Mouse (Mus musculus) kidney, postnatal 14 days (tissue): ENCODE data around the gene Pus7.

ENCODE experiments used
- DNase-seq: peaks from one replicate; pipeline ENCODE4 v3.0.0; 2022; ENCODE audit warnings: mixed read lengths

Gene Pus7

DNA sequence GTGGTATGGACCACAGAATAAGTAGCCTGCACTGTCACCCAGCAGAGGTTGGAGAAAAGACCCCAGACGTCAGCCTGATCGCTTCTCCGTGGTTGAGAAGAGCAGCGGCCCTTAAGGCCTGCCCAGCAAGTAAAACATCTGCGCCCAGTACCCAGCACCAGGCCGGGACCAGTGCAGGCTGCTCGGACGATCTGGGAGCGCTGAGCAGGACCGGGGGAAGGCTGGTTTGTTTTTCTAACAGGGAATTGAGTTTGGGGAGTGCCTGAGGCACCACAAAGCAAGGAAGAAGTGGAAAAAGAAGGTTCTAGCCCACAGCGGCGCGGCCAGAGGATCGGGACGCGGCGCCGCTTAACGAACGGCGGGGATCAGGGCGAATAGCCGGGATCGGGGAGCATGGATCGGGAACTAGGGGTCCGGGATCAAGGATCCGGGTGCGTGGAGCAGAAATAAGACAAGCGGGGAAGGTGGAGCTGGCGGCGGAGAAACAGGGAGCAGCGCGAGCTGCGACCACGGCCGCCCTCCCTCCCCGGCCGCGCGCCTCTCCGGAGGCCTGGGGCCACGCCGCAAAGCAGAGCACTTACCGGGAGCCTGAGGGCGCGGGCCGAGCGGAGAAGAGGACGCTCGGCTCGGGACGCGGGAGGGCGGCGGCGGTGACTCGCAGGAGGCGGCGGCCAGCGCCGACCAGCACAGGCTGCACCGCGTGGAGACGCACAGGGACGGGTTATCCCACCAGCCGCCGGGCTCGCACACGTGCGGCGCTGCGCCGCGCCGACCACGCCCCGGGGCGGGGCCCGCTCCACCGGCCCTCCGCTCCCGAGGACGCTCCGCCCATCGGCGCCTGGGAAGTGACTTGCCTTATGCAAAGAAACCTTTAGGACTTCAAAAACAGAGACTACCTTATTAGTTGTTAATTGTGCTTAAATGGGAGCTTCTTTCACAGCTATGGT lies at the start of gene Pus7:
TSS of gene Pus7 (minus strand) at position 781 of the 947 bp plus-strand sequence.
- DNase-seq: peak; percentile 93

DNA sequence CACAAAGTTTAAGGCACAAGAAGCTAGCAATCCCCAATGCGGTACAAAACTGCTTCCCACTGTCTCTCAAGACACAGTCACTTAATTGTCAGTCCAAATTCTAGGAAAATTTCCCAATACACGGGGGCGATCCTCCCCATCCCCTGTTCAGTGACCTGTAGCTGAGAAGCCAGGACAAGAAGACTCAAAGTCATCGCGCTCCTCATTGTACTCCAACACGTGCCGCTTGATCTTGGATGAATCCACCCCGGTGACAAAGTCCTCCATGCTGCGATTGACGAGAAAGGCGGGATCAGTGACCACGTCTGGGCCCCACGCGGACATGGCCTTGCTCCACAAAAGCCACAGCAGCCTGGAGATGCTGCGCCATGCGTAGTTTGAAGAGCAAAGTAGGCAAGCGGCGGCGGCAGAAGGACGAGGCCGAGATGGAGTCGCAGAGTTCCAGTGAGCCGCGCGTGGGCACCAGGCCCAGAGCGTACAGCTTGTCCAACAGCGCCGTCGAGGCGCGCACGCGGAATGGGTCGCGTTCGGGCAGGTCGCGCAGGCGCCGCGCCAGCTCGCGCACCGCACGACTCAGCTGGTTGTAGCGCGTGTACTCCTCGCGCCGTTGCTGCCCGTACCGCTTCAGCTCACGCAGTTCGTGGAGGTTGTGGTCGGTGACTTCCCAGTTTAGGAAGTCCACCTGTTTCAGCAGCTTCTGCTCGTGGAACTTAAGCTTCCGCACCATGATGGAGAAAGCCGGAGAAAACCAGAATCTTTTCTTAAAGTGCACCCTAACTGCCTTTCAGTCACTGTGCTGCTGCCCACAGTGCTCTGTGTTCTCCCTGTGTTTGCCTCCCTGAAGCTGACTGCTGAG lies 47.6 kb upstream of the Pus7 start:
- DNase-seq: peak; percentile 34

DNA sequence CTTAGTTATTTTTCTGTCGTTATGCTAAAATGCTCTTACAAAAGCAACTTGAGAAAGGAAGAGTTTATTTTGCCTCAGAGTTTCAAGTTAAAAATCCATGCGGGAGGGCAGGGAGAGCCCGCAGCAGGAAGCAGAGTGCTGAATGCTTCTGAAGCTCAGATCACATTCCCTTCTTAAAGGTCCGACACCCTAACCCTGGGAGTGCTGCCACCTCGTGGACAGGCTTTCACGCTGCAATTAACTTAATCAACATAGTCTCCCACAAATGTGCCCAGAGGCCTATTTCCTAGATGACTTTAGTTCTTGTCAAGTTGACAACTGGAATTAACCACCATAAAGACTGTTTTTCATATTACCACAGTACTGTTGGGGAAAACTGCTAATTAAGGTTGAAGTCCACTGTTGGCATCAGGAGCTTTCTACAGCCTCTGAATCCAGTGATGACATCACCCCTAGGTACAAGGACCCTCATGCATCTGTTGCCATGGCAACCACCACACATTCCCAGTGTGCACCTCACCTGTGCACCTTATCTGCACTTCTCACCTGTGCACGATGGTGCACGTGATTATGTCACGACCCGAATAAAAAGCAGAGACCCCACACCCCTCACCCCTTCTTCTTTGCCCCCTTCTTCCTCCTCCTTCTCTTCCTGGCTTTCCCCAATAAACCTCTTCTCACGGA lies 43.0 kb upstream of the Pus7 start:
- peak; percentile 56 for DNase-seq

DNA sequence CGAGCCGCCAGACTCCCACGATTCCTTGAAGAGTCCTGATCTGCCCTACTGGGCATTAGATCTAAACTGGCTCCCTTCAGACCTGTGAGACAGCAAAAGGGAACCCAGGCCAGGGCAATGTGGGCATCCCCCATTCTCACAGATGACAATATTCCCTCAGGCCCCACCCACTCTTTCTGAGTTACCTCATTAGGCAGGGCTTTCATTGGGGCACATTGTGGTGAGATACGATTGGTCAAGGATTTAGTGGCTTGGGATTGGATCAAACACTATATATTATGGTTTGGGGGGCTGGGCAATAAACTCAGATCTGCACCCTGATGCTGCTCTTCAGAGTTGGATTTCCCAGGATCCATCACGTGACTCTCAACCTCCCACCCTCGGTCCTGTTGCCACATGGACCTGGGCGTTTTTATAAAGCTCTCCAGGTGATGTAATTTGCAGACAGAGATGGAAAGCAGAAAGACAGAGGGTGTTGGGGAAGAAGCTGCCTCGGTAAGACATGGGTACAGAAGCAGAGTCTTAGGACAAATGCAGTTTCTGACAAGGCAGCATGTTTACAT lies 40.7 kb upstream of the Pus7 start:
- DNase-seq: no peak

- DNase-seq: no peak
Measured at GRCm38 (mm10) chr5:23822306-23822705, 38.8 kb upstream of the Pus7 start.

GRCm38 (mm10) chr5:23816681-23817080 lies 33.2 kb upstream of the Pus7 start:
- peak; percentile 8 for DNase-seq

DNA sequence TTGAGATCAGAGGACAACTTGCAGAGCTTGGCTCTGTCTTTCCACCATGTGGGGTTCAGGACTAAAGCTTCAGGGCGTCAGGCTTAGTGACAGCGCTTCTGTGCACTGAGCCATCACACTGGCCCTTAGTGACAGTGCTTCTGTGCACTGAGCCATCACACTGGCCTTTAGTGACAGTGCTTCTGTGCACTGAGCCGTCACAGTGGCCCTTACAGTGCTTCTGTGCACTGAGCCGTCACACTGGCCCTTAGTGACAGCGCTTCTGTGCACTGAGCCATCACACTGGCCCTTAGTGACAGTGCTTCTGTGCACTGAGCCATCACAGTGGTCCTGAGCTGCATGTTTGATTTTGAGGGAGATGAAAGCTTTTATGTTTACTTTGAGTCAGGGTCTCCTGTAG lies 31.3 kb upstream of the Pus7 start:
- DNase-seq: no peak

DNA sequence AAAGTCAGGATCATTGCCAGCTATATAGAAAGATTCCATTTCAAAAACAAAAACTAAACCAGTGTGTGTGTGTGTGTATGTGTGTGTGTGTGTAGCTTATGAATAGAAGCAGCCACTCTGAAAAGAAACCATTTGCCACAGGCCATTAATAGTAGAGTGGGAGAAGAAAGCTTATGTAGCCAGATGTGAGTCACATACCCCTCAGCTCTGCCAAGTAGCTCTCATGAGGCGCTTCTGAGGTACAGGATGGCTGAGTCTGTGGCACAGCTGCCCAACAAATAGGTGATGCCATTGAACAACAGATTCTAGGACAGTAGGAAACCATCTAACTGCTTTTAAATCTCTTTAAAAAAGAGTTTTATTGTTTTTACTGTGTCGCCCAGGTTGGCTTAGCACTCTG lies 9.2 kb upstream of the Pus7 start:
- DNase-seq: no peak

GRCm38 (mm10) chr5:23789078-23789612 lies 5.6 kb upstream of the Pus7 start:
- DNase-seq: no peak

GRCm38 (mm10) chr5:23788390-23788830 lies 4.9 kb upstream of the Pus7 start:
- no peak for DNase-seq

- DNase-seq: peak; percentile 95
Measured at GRCm38 (mm10) chr5:23787536-23788389, 4.3 kb upstream of the Pus7 start, which contains the start of gene Rint1. Rint1 (plus strand) TSS chr5:23787711.

- DNase-seq: no peak
Measured at GRCm38 (mm10) chr5:23782051-23782810, 1.3 kb downstream of the Pus7 start.

GRCm38 (mm10) chr5:23781172-23781571 lies 2.3 kb downstream of the Pus7 start:
- no peak for DNase-seq

DNA sequence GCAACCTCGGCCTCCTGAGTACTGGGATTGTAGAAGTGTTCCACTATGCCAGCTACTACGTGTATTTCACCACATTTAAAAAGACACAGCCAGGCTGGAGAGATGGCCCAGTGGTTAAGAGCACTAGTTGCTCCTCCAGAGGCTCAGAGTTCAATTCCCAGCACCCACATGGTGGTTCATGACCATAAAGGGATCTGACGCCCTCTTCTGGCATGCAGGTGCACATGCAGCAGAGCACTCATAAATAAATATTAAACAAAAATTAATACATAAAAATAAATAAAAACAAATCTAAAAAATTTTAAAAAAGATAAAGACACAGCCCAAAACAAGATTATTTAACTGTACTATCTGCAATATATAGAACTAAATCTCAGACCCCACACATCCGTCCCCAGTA lies 3.0 kb downstream of the Pus7 start:
- no peak for DNase-seq

DNA sequence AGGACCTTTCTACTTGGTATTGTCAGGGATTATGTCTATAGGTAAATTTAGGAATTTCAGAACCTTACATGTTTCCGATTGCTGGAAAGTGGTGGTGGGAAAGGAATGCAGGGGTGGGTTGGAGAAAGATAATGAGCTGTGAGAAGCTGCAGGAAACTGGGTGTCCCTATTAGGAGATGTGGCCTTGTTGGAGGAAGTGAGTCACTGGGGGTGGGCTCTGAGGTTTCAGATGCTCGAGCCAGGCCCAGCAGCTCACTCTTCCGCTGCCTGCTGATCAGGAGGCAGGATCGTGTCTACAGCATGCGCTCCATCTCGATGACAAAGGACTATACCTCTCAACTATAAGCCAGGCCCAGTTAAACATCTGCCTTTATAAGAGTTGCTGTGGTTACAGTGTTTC lies 9.3 kb downstream of the Pus7 start:
- DNase-seq: no peak

GRCm38 (mm10) chr5:23771105-23771504 lies 12.4 kb downstream of the Pus7 start:
- no peak for DNase-seq

- no peak for DNase-seq
Measured at GRCm38 (mm10) chr5:23764557-23764956, 19.0 kb downstream of the Pus7 start.

GRCm38 (mm10) chr5:23762531-23762930 lies 21.0 kb downstream of the Pus7 start:
- DNase-seq: no peak

DNA sequence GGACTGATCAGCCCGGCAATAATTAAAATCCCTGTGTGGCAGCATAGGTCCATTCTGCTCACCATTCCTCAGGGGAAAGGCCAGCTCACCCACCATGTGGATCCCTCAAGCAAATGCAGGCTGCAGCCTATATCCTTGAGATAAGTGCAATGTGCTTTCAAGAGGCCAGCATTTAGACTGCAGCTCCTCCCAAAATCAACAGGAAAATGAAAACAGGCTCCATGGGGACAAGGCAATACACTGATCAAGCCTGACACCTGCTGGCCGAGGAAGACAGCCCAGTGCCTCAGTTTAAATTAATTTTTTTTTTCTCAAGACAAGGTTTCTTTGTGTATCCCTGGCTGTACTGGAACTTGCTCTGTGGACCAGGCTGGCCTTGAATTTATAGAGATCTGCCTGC lies 24.9 kb downstream of the Pus7 start:
- peak; percentile 41 for DNase-seq

DNA sequence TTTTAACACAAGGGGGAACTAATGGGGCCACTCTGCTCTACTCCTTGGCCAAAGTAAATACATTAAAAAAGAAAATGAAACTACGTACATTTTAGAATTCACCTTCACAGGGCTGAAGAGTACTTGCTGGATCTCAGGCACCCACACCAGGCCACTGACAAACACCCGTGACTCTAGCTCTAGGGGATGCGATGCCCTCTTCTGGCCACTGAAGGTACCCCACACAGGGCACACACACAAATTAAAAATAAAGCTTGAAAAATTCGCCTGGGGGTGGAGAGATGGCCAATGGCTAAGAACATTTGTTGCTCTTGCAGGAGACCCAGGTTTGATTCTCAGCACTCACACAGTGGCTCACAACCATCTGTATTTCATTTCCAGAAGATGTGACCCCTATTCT lies 27.1 kb downstream of the Pus7 start:
- DNase-seq: no peak

- no peak for DNase-seq
Measured at GRCm38 (mm10) chr5:23755591-23755990, 27.9 kb downstream of the Pus7 start.
